Mouse (Mus musculus) neural tube, embryonic 15.5 days (tissue): Measurements from ENCODE around the gene Pola1. TPM values are rescaled to one million over a fixed set of nuclear protein-coding genes. Genes with fewer than 3 reads are reported as not detected.
"Not testable (repeated sequence)": the region's sequence is repeated elsewhere in the genome, so short reads cannot be mapped to it uniquely, and the experiment has no call there.

Experiments used
- ATAC-seq: fragments of 200-750 bp; cut with Nextera tagmentation; 2 replicates; pipeline ENCODE4 v1.8.0; 2017; ENCODE audit warnings: mild to moderate bottlenecking, moderate TSS enrichment, moderate library complexity; ENCODE audit not compliant: low FRiP score
- H3K27ac ChIP-seq: fragments of 300-500 bp; sonication (generic); replicated peaks from 2 replicates; pipeline ENCODE4 v1.5.1; 2015; ENCODE audit warnings: mild to moderate bottlenecking, inconsistent platforms
- H3K27me3 ChIP-seq: fragments of 300-500 bp; sonication (generic); replicated peaks from 2 replicates; pipeline ENCODE4 v1.6.1; 2015; ENCODE audit warnings: inconsistent platforms
- H3K36me3 ChIP-seq: fragments of 300-500 bp; sonication (generic); 2 replicates; pipeline ENCODE4 v1.6.1; 2015; ENCODE audit warnings: inconsistent platforms
- H3K4me1 ChIP-seq: fragments of 300-500 bp; sonication (generic); 2 replicates; pipeline ENCODE4 v1.6.1; 2015; ENCODE audit warnings: inconsistent platforms
- H3K4me2 ChIP-seq: fragments of 300-500 bp; sonication (generic); 2 replicates; pipeline ENCODE4 v1.6.1; 2015; ENCODE audit warnings: inconsistent platforms, mild to moderate bottlenecking, moderate library complexity
- H3K4me3 ChIP-seq: fragments of 300-500 bp; sonication (generic); replicated peaks from 2 replicates; pipeline ENCODE4 v1.5.1; 2015; ENCODE audit warnings: mild to moderate bottlenecking, inconsistent platforms
- H3K9ac ChIP-seq: fragments of 300-500 bp; sonication (generic); replicated peaks from 2 replicates; pipeline ENCODE4 v1.6.1; 2015; ENCODE audit warnings: mild to moderate bottlenecking, inconsistent platforms
- H3K9me3 ChIP-seq: fragments of 300-500 bp; sonication (generic); replicated peaks from 2 replicates; pipeline ENCODE4 v1.6.1; 2016; ENCODE audit warnings: inconsistent platforms
- WGBS: fragments of 180-500 bp; shearing (Covaris S2); methylation state at CpG from one replicate; pipeline ENCODE4 v1.1.7; 2015; ENCODE audit warnings: mixed read lengths; 5-methylcytosine and 5-hydroxymethylcytosine counted together
- polyA plus RNA-seq: library from polyadenylated mRNA; unstranded; fragments of >200 nt; fragmentation: Nextera tagmentation; extraction: Ambion mirVana; gene quantifications from 2 replicates; pipeline ENCODE4 v1.2.1, GENCODE M21; 2015

The Pola1 gene
- polyA plus RNA-seq, 1 experiment from 2014 or later, result 4.8 TPM

DNA sequence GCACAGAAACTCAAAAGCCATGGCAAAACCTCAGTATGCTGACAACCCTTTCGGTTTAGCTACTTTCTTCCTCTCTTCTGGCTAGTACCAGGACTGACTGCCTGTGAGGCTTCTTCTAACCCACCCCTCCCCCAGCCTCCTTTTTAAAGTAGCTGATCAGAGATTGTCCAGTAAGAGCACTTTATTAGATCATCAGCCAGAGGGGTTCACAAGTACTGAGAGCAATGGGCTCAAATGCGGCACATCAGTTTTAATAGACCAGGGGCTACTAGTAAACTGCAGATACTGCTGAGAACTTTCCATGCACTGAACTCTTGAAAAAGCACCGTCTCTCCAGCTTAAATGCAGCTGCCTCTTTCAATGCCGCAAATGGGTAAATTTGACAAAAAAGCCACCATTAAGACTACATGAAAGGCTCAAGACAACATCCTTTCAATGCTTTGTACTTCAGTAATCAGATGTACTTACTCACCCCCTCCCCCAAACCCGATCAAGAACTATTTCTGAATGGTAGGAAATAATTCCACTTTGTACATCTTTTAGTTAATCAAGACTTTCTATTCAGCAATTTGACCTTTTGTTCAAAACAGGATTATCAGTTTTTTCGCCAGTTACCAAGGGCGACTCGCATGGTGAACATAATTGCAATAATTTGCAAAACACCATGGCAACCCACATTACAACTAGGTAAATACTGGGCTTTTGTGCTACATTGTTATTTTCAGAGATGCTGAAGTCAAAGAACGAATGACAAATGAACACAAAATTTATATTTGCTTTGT lies 202.8 kb downstream of the Pola1 start:
- H3K9me3 ChIP-seq, result no peaks in the 10 kb centered on the region
- H3K4me1 ChIP-seq, result no peaks in the 10 kb centered on the region
- no peak overlapping the region for H3K4me2 ChIP-seq
- no peak for ATAC-seq
- no peaks in the 10 kb centered on the region for H3K27me3 ChIP-seq
- no peak overlapping the region for H3K27ac ChIP-seq
- H3K36me3 ChIP-seq, result no peaks in the 10 kb centered on the region
- no peak overlapping the region for H3K4me3 ChIP-seq
- 38% methylated on average over 9 of the region's 9 CpGs for WGBS
- H3K9ac ChIP-seq, result no peak overlapping the region

DNA sequence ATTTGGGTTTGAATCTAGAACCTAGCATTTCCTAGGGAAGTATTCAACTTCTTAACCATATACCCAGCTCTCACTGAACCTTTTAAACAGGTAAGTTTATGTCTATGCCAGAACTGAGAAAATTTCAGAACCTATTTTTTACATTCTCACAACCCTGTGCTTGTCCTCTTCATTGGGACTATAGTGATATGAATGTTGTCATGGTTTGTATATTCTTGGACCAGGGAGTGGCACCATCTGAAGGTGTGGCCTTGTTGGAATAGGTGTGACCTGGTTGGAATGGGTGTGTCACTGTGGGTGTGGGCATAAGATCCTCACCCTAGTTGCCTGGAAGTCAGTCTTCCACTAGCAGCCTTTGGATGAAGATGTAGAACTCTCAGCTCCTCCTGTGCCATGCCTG lies 231.1 kb downstream of the Pola1 start:
- H3K36me3 ChIP-seq, H3K9me3 ChIP-seq, H3K4me2 ChIP-seq, H3K9ac ChIP-seq, H3K27me3 ChIP-seq, H3K4me3 ChIP-seq, H3K27ac ChIP-seq, H3K4me1 ChIP-seq, ATAC-seq: not testable (repeated sequence)

DNA sequence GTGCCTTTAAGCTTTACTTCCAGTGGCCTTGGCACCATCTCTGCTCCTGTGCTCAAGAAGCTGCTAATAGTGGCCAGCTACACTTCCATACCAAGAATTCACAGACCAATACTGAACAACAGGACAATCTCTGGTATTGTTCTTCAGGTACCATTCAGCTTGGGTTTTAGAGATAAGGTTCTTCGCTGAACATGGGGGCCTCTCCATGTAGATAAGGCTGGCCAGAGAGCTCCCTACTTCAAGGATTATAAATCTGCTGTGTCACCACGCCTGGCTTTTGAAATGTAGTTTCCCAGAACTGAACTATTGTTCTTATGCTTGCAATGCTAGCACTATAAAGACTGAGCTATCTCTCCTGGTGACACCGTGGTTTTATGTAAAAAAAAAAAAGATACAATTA lies 234.9 kb downstream of the Pola1 start:
- Histone ChIP-seq H3K27ac (no peak overlapping the region), H3K9me3 (no peaks in the 10 kb centered on the region), H3K27me3 (no peaks in the 10 kb centered on the region), H3K9ac (no peak overlapping the region), H3K36me3 (no peaks in the 10 kb centered on the region), H3K4me3 (no peak overlapping the region), H3K4me2 (no peak overlapping the region), H3K4me1 (no peaks in the 10 kb centered on the region)
- no peak for ATAC-seq
- WGBS, result 85% methylated on average over 3 of the region's 3 CpGs

DNA sequence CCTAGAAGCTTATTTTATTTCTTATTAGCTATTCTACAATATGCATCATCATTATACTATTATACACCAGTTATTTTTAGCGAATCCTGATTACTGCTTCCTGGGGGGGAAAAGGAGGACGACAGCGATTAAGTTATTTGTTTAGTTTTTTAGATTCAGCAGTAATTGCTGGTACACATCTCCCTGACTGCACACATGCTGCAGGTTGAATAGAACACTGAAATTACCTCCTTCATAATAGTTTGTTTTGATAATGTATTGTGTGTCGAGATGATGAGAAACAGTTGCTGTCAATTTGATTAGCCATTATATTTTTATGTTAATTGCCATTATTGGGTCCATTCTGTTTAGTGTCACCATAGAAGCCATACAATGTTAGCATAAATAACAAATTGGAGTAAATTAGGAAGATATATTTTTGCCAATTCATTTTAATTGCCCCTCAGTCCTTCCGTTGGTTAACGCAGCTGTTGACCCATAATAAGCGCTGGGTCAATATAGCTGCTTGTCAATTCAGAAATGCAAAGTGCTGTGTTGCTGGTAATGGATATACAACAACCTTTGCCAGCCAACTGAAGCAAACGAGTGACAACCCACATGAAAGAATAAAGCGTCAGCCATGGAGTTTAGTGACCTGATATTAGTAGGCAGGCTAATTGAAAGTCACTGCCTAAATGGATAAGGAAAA lies 254.5 kb downstream of the Pola1 start:
- Histone ChIP-seq H3K9ac (no peak overlapping the region), H3K9me3 (no peaks in the 10 kb centered on the region), H3K36me3 (no peaks in the 10 kb centered on the region), H3K4me2 (no peak overlapping the region), H3K4me3 (no peak overlapping the region), H3K4me1 (no peaks in the 10 kb centered on the region), H3K27ac (no peak overlapping the region), H3K27me3 (no peaks in the 10 kb centered on the region)
- WGBS, result 66% methylated on average over 9 of the region's 9 CpGs
- no peak for ATAC-seq

DNA sequence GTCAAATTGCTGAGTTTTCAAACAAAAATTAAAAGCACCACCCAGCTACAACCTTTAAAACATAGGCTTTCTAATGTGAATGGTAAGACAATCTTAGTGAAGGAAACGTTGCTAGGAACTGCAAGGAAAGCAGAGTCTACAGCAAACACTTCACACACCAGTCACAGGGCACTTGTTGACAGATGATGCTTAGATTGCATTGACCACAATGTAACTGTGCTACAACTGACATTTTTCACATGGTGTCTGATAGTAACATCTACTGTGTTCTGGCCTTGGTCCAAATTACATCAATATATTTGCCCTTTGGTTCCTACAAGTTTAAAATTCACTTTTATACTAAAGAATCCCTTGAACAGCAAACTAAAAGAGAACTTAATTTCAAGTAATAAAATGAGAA lies 258.5 kb downstream of the Pola1 start:
- Histone ChIP-seq H3K27ac (no peak overlapping the region), H3K9me3 (no peaks in the 10 kb centered on the region), H3K4me2 (no peak overlapping the region), H3K36me3 (no peaks in the 10 kb centered on the region), H3K4me3 (no peak overlapping the region), H3K27me3 (no peaks in the 10 kb centered on the region), H3K9ac (no peak overlapping the region), H3K4me1 (no peaks in the 10 kb centered on the region)
- 80% methylated on average over 1 of the region's 1 CpGs for WGBS
- ATAC-seq, result no peak

DNA sequence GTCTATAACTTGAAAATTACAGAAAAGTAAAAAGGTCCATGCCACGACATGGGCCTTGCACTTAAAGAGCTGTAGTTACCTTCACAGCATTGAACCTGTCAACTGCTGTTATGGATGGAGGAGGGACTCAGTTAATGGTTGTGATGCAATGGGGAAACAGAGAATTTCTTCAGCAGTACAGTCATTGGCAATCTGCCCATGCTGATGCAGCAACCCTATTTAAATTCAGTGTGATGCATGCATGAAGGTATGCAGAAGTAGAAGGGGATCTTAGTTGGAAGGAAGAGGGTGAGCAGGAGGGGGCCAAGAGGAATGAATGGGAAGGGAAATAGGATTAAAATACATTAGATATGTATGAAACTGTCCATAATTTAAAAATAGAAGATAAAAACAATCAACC lies 262.2 kb downstream of the Pola1 start:
- Histone ChIP-seq H3K9ac (no peak overlapping the region), H3K4me3 (no peak overlapping the region), H3K4me2 (no peak overlapping the region), H3K4me1 (no peaks in the 10 kb centered on the region), H3K9me3 (no peaks in the 10 kb centered on the region), H3K27me3 (no peaks in the 10 kb centered on the region), H3K36me3 (no peaks in the 10 kb centered on the region), H3K27ac (no peak overlapping the region)
- ATAC-seq, result no peak
- 62% methylated on average over 1 of the region's 1 CpGs for WGBS

DNA sequence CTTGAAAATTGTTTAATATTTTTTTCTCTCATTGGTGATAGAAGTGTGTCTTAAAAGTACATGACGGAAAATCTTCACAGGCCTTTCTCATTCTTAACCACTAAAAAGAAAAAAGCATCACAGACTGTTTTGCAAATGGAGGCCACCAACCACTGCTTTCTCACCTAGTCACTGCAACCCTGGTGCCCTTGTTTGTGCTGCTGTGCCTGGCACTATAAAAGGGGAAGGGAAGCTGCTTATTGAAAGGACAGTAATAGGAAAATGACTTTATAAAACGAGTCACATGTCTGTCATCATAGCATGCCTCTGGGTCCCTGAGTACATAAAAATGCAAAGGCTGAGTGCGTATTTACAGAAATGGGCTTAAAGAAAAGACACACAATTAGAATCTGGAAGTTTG lies 263.7 kb downstream of the Pola1 start:
- ATAC-seq, result no peak
- 77% methylated on average over 3 of the region's 3 CpGs for WGBS
- Histone ChIP-seq H3K4me2 (no peak overlapping the region), H3K4me1 (no peaks in the 10 kb centered on the region), H3K9me3 (no peaks in the 10 kb centered on the region), H3K9ac (no peak overlapping the region), H3K27ac (no peak overlapping the region), H3K36me3 (no peaks in the 10 kb centered on the region), H3K27me3 (no peaks in the 10 kb centered on the region), H3K4me3 (no peak overlapping the region)

DNA sequence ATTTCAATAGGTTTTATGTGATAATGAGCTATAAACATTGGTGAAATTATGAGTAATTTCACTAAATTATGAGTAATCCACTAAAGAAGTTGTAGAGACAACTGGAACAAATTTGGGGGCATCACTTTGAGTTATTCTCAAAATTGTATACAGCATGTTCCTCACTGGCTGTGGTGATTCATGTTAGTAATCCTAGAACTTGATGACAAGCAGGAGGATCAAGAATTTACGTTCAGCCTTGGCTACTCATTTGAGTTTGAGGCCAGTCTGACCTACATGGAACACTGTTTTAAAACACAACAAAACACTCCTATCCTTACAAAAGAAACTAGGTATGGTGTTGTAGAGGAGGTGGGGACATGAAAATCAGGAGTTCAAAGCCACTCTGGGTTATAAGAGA lies 310.6 kb downstream of the Pola1 start:
- Histone ChIP-seq H3K4me1 (no peaks in the 10 kb centered on the region), H3K27ac (no peak overlapping the region), H3K4me3 (no peak overlapping the region), H3K9me3 (no peaks in the 10 kb centered on the region), H3K4me2 (no peak overlapping the region), H3K9ac (no peak overlapping the region), H3K27me3 (no peaks in the 10 kb centered on the region), H3K36me3 (no peaks in the 10 kb centered on the region)
- WGBS, result 86% methylated on average over 1 of the region's 1 CpGs
- no peak for ATAC-seq

DNA sequence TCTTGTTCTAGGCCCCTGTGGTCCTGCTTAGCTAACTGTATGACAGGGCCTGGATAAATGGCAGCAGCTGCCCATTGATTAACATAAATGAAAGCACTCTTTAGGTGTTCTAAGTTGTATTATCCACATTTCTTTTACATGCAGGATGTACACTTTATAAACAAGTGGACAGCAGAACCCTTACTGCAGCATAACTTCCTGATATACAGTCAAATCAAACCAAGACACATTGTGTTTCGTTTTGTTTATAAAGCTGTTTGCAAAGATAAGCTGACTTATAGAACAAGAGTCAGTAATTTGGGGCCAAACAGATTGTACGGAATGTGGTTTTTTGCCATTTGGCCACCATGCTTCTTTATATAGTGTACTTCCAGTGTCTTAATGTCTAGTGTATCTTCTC lies 312.0 kb downstream of the Pola1 start:
- WGBS, result 91% methylated on average over 2 of the region's 2 CpGs
- H3K9me3 ChIP-seq, result no peaks in the 10 kb centered on the region
- H3K4me3 ChIP-seq, result no peak overlapping the region
- H3K4me1 ChIP-seq, result no peaks in the 10 kb centered on the region
- no peak overlapping the region for H3K9ac ChIP-seq
- no peak overlapping the region for H3K27ac ChIP-seq
- H3K27me3 ChIP-seq, result no peaks in the 10 kb centered on the region
- no peaks in the 10 kb centered on the region for H3K36me3 ChIP-seq
- no peak for ATAC-seq
- no peak overlapping the region for H3K4me2 ChIP-seq

DNA sequence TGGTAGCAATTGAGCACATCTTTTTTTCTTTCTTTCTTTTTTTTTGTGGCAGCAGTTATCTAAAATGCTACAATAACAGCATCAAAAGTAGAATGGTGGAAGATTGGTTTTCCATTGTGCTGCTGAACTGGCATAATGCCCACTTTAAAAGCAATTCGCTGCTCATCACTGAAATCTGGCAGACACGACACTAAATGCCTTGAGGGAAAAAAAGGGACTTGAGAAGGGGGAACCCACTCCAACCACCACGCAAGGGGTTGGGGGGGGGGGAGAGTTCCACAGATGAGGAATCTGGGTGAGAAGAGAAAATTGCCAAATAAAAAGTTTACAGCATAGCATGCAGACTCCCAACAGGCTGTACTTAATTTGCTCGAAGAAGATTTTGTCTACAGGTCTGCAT lies 314.4 kb downstream of the Pola1 start:
- no peaks in the 10 kb centered on the region for H3K27me3 ChIP-seq
- no peak overlapping the region for H3K27ac ChIP-seq
- no peaks in the 10 kb centered on the region for H3K4me1 ChIP-seq
- H3K4me3 ChIP-seq, result no peak overlapping the region
- H3K9ac ChIP-seq, result no peak overlapping the region
- 57% methylated on average over 4 of the region's 4 CpGs for WGBS
- no peak for ATAC-seq
- no peaks in the 10 kb centered on the region for H3K9me3 ChIP-seq
- no peak overlapping the region for H3K4me2 ChIP-seq
- no peaks in the 10 kb centered on the region for H3K36me3 ChIP-seq

DNA sequence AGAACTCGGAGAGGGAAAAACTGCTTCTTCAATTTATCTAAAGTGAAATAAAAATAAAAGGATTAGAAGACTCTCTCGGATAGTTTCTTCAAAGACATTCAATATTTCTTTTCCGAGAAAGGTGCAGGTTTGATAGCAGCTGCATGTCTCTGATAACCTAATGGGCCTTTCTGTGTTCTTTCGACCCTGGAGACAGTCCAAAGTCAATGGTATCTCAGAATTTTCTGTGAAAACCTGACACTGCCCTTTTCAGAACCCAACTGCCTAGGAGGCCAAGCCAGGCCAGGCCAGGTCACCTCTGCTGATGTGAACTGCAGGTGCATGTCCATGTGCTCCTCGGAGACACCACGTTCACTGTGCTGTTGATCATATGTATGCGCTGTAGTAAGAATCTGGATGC lies 326.2 kb downstream of the Pola1 start:
- no peak for ATAC-seq
- H3K4me1 ChIP-seq, result no peaks in the 10 kb centered on the region
- H3K4me2 ChIP-seq, result no peak overlapping the region
- peaks cover 27% of the 10 kb centered on the region for H3K27me3 ChIP-seq
- no peaks in the 10 kb centered on the region for H3K36me3 ChIP-seq
- no peaks in the 10 kb centered on the region for H3K9me3 ChIP-seq
- no peak overlapping the region for H3K9ac ChIP-seq
- H3K4me3 ChIP-seq, result no peak overlapping the region
- WGBS, result 92% methylated on average over 7 of the region's 7 CpGs
- no peak overlapping the region for H3K27ac ChIP-seq

DNA sequence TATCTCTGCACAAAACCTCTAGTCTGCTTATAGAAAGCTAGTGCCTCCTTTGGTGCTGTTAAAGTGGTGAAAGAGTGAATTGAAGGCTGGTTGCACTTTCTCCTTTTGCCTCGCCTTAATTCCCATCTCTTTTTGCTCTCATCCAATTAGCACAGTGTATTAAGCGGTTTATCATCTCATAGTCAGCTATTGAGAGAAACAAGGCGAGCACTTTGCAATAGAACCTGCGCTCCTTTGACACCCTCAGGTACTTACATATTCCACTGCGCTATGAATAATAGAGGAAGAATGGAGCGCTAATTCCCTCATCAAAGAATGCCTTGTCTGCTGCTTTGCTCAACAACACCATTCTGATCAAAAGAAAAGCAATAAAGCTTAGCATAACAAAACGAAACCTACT lies 330.2 kb downstream of the Pola1 start:
- H3K4me2 ChIP-seq, result no peak overlapping the region
- H3K4me3 ChIP-seq, result no peak overlapping the region
- H3K36me3 ChIP-seq, result no peaks in the 10 kb centered on the region
- peaks cover 55% of the 10 kb centered on the region for H3K27me3 ChIP-seq
- no peak for ATAC-seq
- WGBS, result 13% methylated on average over 7 of the region's 7 CpGs
- H3K27ac ChIP-seq, result no peak overlapping the region
- no peaks in the 10 kb centered on the region for H3K9me3 ChIP-seq
- H3K9ac ChIP-seq, result no peak overlapping the region
- 0 out of 2 replicates have a peak, but pooled peaks cover 9% of the 10 kb centered on the region for H3K4me1 ChIP-seq
